ENCODE assay signal across 19 mouse cellular contexts in genomic region chr1:60563021-60563420, GRCm38 (mm10).
"Had no signal": no experiment of that assay in that cellular context is flagged by ENCODE, and none has a peak within 500 bp of the region (broad histone marks: within the 10 kb centered on the region; RNA-seq: fewer than 3 reads in every experiment).

No protein-coding gene starts in this region.

- H3K4me3 ChIP-seq: midbrain, embryonic 10.5 days; midbrain, embryonic 12.5 days; myocyte; neural tube, embryonic 13.5 days; neural tube, embryonic 15.5 days had no signal

- H3K27ac ChIP-seq: midbrain, embryonic 10.5 days; midbrain, embryonic 12.5 days; neural tube, embryonic 13.5 days; neural tube, embryonic 15.5 days had no signal

- ATAC-seq: midbrain, embryonic 16.5 days had no signal

- H3K27me3 ChIP-seq: midbrain, embryonic 12.5 days; neural tube, embryonic 13.5 days; neural tube, embryonic 15.5 days had no signal

- DNase-seq: lung, adult 18-20 months; lung, embryonic 14.5 days; lung, postnatal 10 days; lung, postnatal 4 days; midbrain, embryonic 14.5 days; retina, postnatal 1 day; right cerebral cortex, adult 18-20 months; right cerebral cortex, postnatal 25 days; right cerebral cortex, postnatal 4 days; spleen, adult 18-20 months; thymus, adult 18-20 months; thymus, postnatal 14 days; thymus, postnatal 36 days had no signal

- H3K4me2 ChIP-seq: lung, embryonic 14.5 days; midbrain, embryonic 12.5 days; neural tube, embryonic 15.5 days had no signal

- H3K9ac ChIP-seq: lung, embryonic 14.5 days; midbrain, embryonic 12.5 days; neural tube, embryonic 13.5 days; neural tube, embryonic 15.5 days had no signal

- H3K9me3 ChIP-seq: neural tube, embryonic 15.5 days had no signal
